Mouse (Mus musculus) olfactory bulb, adult 2 months (tissue): ENCODE measurements around the gene Tmem248. TPM values are rescaled to one million over a fixed set of nuclear protein-coding genes. Genes with fewer than 3 reads are reported as not detected.

ENCODE experiments used
- H3K27ac ChIP-seq: fragments of 200-500 bp; 2 replicates; pipeline ENCODE4 v1.5.1; 2012; ENCODE audit warnings: low read depth, low read length; ENCODE audit not compliant: insufficient read depth
- H3K4me1 ChIP-seq: fragments of 200-500 bp; 2 replicates; pipeline ENCODE4 v1.6.1; 2012; ENCODE audit warnings: low read length; ENCODE audit not compliant: control insufficient read depth, insufficient read depth
- H3K4me3 ChIP-seq: fragments of 200-500 bp; 2 replicates; pipeline ENCODE4 v1.5.1; 2012; ENCODE audit warnings: mild to moderate bottlenecking, low read depth, low read length, moderate library complexity; ENCODE audit not compliant: insufficient read depth
- CTCF ChIP-seq: fragments of 200-500 bp; IDR thresholded peaks from 2 replicates; pipeline ENCODE4 v1.5.1; 2012; ENCODE audit warnings: low read depth, mild to moderate bottlenecking, low read length, moderate library complexity; ENCODE audit not compliant: insufficient read depth
- POLR2A ChIP-seq: fragments of 200-500 bp; IDR thresholded peaks from 2 replicates; pipeline ENCODE4 v1.6.1; 2012; ENCODE audit warnings: mild to moderate bottlenecking, low read depth, low read length, moderate library complexity; ENCODE audit not compliant: insufficient read depth
- WGBS: fragments of 180-500 bp; shearing (Covaris S2); methylation state at CpG from one replicate; pipeline ENCODE4 v1.1.7; 2018; 5-methylcytosine and 5-hydroxymethylcytosine counted together
- polyA plus RNA-seq: library from polyadenylated mRNA; stranded (reverse); fragments of >200 nt; gene quantifications from 2 replicates; pipeline ENCODE4 v1.2.4, GENCODE M21; 2012; ENCODE audit warnings: low replicate concordance; ENCODE audit not compliant: missing spikeins, insufficient read depth, insufficient read length

The Tmem248 gene
- polyA plus RNA-seq, 1 experiment, result not detected

GRCm38 (mm10) chr5:130288106-130288505 lies 71.2 kb downstream of the Tmem248 start:
- WGBS, result 89% methylated on average over 7 of the region's 7 CpGs
- H3K27ac ChIP-seq, result no peak overlapping the region
- TF ChIP-seq CTCF (no peak), POLR2A (no peak)
- no peak overlapping the region for H3K4me3 ChIP-seq
- no peaks in the 10 kb centered on the region for H3K4me1 ChIP-seq

- over 99% methylated on average over 6 of the region's 6 CpGs for WGBS
- no peak overlapping the region for H3K27ac ChIP-seq
These were observed 73.4 kb downstream of the Tmem248 start for GRCm38 (mm10) chr5:130290242-130290641.

GRCm38 (mm10) chr5:130290775-130291174 lies 73.9 kb downstream of the Tmem248 start:
- 92% methylated on average over 12 of the region's 12 CpGs for WGBS
- TF ChIP-seq POLR2A, result no peak
- no peak for TF ChIP-seq CTCF
- Histone ChIP-seq H3K27ac (no peak overlapping the region), H3K4me1 (no peaks in the 10 kb centered on the region), H3K4me3 (no peak overlapping the region)

More at GRCm38 (mm10) chr5:130290242-130290641, 73.4 kb downstream of the Tmem248 start:
- no peaks in the 10 kb centered on the region for H3K4me1 ChIP-seq
- TF ChIP-seq CTCF (no peak), POLR2A (no peak)
- no peak overlapping the region for H3K4me3 ChIP-seq

- no peak for TF ChIP-seq POLR2A
- no peak for TF ChIP-seq CTCF
- 93% methylated on average over 4 of the region's 4 CpGs for WGBS
- Histone ChIP-seq H3K27ac (no peak overlapping the region), H3K4me3 (no peak overlapping the region), H3K4me1 (no peaks in the 10 kb centered on the region)
These were observed 76.1 kb downstream of the Tmem248 start for GRCm38 (mm10) chr5:130292976-130293375.

Other genes with a start within 250 kb of the Tmem248 start
- gene Gusb, start 214.0 kb upstream of the Tmem248 start, polyA plus RNA-seq, result not detected in 2 replicates
- gene Asl, start 187.8 kb upstream of the Tmem248 start, polyA plus RNA-seq, result not detected in 2 replicates
- gene Crcp, start 187.8 kb upstream of the Tmem248 start, polyA plus RNA-seq, result not detected in 2 replicates
- not detected in 2 replicates for gene Tpst1, start 143.8 kb upstream of the Tmem248 start, polyA plus RNA-seq
- not detected in 2 replicates for gene Kctd7, start 72.2 kb upstream of the Tmem248 start, polyA plus RNA-seq
- gene Rabgef1, start 45.3 kb upstream of the Tmem248 start, polyA plus RNA-seq, result not detected in 2 replicates
- gene Sbds, start 38.4 kb downstream of the Tmem248 start, polyA plus RNA-seq, result not detected in 2 replicates
- gene Tyw1, start 38.5 kb downstream of the Tmem248 start, polyA plus RNA-seq, result not detected in 2 replicates
- gene Caln1, start 152.4 kb downstream of the Tmem248 start, polyA plus RNA-seq, result not detected in 2 replicates
- not detected in 2 replicates for gene A330070K13Rik, start 167.6 kb downstream of the Tmem248 start, polyA plus RNA-seq